Mouse (Mus musculus) activated CD4-positive, CD25-positive, alpha-beta regulatory T cell, adult 4 months (primary cell): ENCODE measurements around the gene Prmt1. TPM values are rescaled to one million over a fixed set of nuclear protein-coding genes. Genes with fewer than 3 reads are reported as not detected.

Experiments used
- ATAC-seq: one replicate; pipeline ENCODE4 v1.8.0; 2017
- polyA plus RNA-seq, 2 experiments: library from polyadenylated mRNA; unstranded; fragments of 100-300 nt; shearing (Covaris generic); gene quantifications; one replicate each; pipeline ENCODE4 v1.2.1; 2017

Prmt1 gene
- polyA plus RNA-seq, 2 experiments from 2014 or later = 38.0 to 103 TPM

- no peak for ATAC-seq
Measured at GRCm38 (mm10) chr7:45012011-45012410, 25.6 kb upstream of the Prmt1 start.

GRCm38 (mm10) chr7:45008411-45008810 lies 22.0 kb upstream of the Prmt1 start:
- ATAC-seq = no peak

- no peak for ATAC-seq
Measured at GRCm38 (mm10) chr7:45007846-45008245, 21.5 kb upstream of the Prmt1 start.

GRCm38 (mm10) chr7:45007141-45007540 lies 20.8 kb upstream of the Prmt1 start:
- no peak for ATAC-seq

- no peak for ATAC-seq
Measured at GRCm38 (mm10) chr7:45006503-45006902, 20.1 kb upstream of the Prmt1 start.

GRCm38 (mm10) chr7:45005321-45005992 lies 19.1 kb upstream of the Prmt1 start:
- ATAC-seq = no peak

- ATAC-seq = no peak
Measured at GRCm38 (mm10) chr7:45004546-45004945, 18.2 kb upstream of the Prmt1 start.

- no peak for ATAC-seq
Measured at GRCm38 (mm10) chr7:45002440-45002839, 16.1 kb upstream of the Prmt1 start.

GRCm38 (mm10) chr7:45000539-45001114 lies 14.3 kb upstream of the Prmt1 start:
- no peak for ATAC-seq

GRCm38 (mm10) chr7:44999753-45000152 lies 13.4 kb upstream of the Prmt1 start:
- no peak for ATAC-seq

GRCm38 (mm10) chr7:44998501-44998955 lies 12.2 kb upstream of the Prmt1 start, which contains the start of gene Bcl2l12:
Gene Bcl2l12 (minus strand): TSS chr7:44998712.
- ATAC-seq = no peak

- no peak for ATAC-seq
Measured at GRCm38 (mm10) chr7:44997940-44998428, 11.6 kb upstream of the Prmt1 start.

GRCm38 (mm10) chr7:44997231-44997939 lies 11.0 kb upstream of the Prmt1 start, which contains the start of gene Irf3:
Gene Irf3 (plus strand): TSS chr7:44997648.
- peak; percentile 95 for ATAC-seq

- no peak for ATAC-seq
Measured at GRCm38 (mm10) chr7:44996672-44997071, 10.3 kb upstream of the Prmt1 start.

GRCm38 (mm10) chr7:44986879-44987718 lies 731 bp upstream of the Prmt1 start:
- no peak for ATAC-seq

GRCm38 (mm10) chr7:44985595-44986191 lies 675 bp downstream of the Prmt1 start:
- ATAC-seq = no peak

- no peak for ATAC-seq
Measured at GRCm38 (mm10) chr7:44984833-44985164, 1.6 kb downstream of the Prmt1 start.

- ATAC-seq = no peak
Measured at GRCm38 (mm10) chr7:44983944-44984832, 2.2 kb downstream of the Prmt1 start.

- no peak for ATAC-seq
Measured at GRCm38 (mm10) chr7:44983085-44983484, 3.3 kb downstream of the Prmt1 start.

GRCm38 (mm10) chr7:44981539-44981938 lies 4.8 kb downstream of the Prmt1 start:
- ATAC-seq = no peak

- no peak for ATAC-seq
Measured at GRCm38 (mm10) chr7:44978300-44978699, 8.1 kb downstream of the Prmt1 start.
